Mouse (Mus musculus) cerebral cortex, adult 2 months (tissue): ENCODE measurements around the gene Ubxn1.

Experiments used
- WGBS: fragments of 180-500 bp; shearing (Covaris S2); methylation state at CpG from one replicate; pipeline ENCODE4 v1.1.7; 2018; 5-methylcytosine and 5-hydroxymethylcytosine counted together

The Ubxn1 gene

GRCm38 (mm10) chr19:8871267-8872186 lies at the start of gene Ubxn1:
TSS of gene Ubxn1 (plus strand) at chr19:8871496.
- 1% methylated on average over 59 of the region's 59 CpGs for WGBS

GRCm38 (mm10) chr19:8822696-8823095 lies 48.6 kb upstream of the Ubxn1 start:
- WGBS, result 24% methylated on average over 8 of the region's 8 CpGs

GRCm38 (mm10) chr19:8829660-8830059 lies 41.6 kb upstream of the Ubxn1 start, which contains the start of gene AC129217.1:
TSS of gene AC129217.1 (plus strand) at chr19:8829773.
- WGBS, result 69% methylated on average over 8 of the region's 8 CpGs

GRCm38 (mm10) chr19:8830664-8831063 lies 40.6 kb upstream of the Ubxn1 start:
- 28% methylated on average over 8 of the region's 8 CpGs for WGBS

- WGBS, result 65% methylated on average over 11 of the region's 11 CpGs
Observed at GRCm38 (mm10) chr19:8831262-8831661, 40.0 kb upstream of the Ubxn1 start.

GRCm38 (mm10) chr19:8832971-8833370 lies 38.3 kb upstream of the Ubxn1 start:
- WGBS, result 57% methylated on average over 4 of the region's 4 CpGs

- 93% methylated on average over 10 of the region's 10 CpGs for WGBS
Observed at GRCm38 (mm10) chr19:8836327-8836726, 35.0 kb upstream of the Ubxn1 start.

GRCm38 (mm10) chr19:8837251-8837791 lies 34.0 kb upstream of the Ubxn1 start, which contains the start of gene Bscl2:
TSS of gene Bscl2 (plus strand) at chr19:8837467.
- WGBS, result under 1% methylated on average over 38 of the region's 38 CpGs

- 7% methylated on average over 15 of the region's 15 CpGs for WGBS
Observed at GRCm38 (mm10) chr19:8838041-8838730, 33.1 kb upstream of the Ubxn1 start.

- WGBS, result 35% methylated on average over 11 of the region's 11 CpGs
Observed at GRCm38 (mm10) chr19:8839103-8839907, 32.0 kb upstream of the Ubxn1 start, which contains the start of gene Gng3. TSS of gene Gng3 (minus strand) at chr19:8839194.

- WGBS, result 11% methylated on average over 29 of the region's 29 CpGs
Observed at GRCm38 (mm10) chr19:8839908-8840791, 31.1 kb upstream of the Ubxn1 start.

- 66% methylated on average over 7 of the region's 7 CpGs for WGBS
Observed at GRCm38 (mm10) chr19:8841012-8841411, 30.3 kb upstream of the Ubxn1 start.

GRCm38 (mm10) chr19:8842961-8843360 lies 28.3 kb upstream of the Ubxn1 start:
- WGBS, result 72% methylated on average over 6 of the region's 6 CpGs

- 34% methylated on average over 5 of the region's 5 CpGs for WGBS
Observed at GRCm38 (mm10) chr19:8844371-8845129, 26.7 kb upstream of the Ubxn1 start.

GRCm38 (mm10) chr19:8848356-8848755 lies 22.9 kb upstream of the Ubxn1 start:
- 84% methylated on average over 5 of the region's 5 CpGs for WGBS

GRCm38 (mm10) chr19:8850402-8850901 lies 20.8 kb upstream of the Ubxn1 start, which contains the start of gene Lrrn4cl:
TSS of gene Lrrn4cl (plus strand) at chr19:8850768.
- WGBS, result 23% methylated on average over 7 of the region's 7 CpGs

GRCm38 (mm10) chr19:8851639-8852038 lies 19.7 kb upstream of the Ubxn1 start:
- 70% methylated on average over 7 of the region's 7 CpGs for WGBS

- 40% methylated on average over 10 of the region's 10 CpGs for WGBS
Observed at GRCm38 (mm10) chr19:8852236-8852928, 18.9 kb upstream of the Ubxn1 start.

- WGBS, result 36% methylated on average over 3 of the region's 3 CpGs
Observed at GRCm38 (mm10) chr19:8853117-8853516, 18.2 kb upstream of the Ubxn1 start.
